Mouse (Mus musculus) liver, adult 10 weeks (tissue): ENCODE results near the gene Gm5105. TPM values are rescaled to one million over a fixed set of nuclear protein-coding genes. Genes with fewer than 3 reads are reported as not detected.

Experiments
- polyA plus RNA-seq: library from polyadenylated mRNA; stranded (reverse); fragments of 350-450 nt; fragmentation: Illumina TruSeq; extraction: RNeasy Lipid Tissue Mini Kit (QIAGEN cat#74804); gene quantifications from one replicate; pipeline ENCODE4 v1.2.3, GENCODE M21; 2014; ENCODE audit warnings: low read depth, low replicate concordance

The Gm5105 gene
- polyA plus RNA-seq, result not detected

GRCm38 (mm10) chr3:138067288-138067687, at the start of gene Gm5105:
TSS of gene Gm5105 (minus strand) at chr3:138067388.

GRCm38 (mm10) chr3:138064732-138065645, 2.2 kb downstream of the Gm5105 start, which contains the start of gene 1110002E22Rik:
TSS of gene 1110002E22Rik (plus strand) at chr3:138065052.

Other genes with a start within 250 kb of the Gm5105 start
- 129 TPM for gene H2afz, start 202.9 kb downstream of the Gm5105 start, polyA plus RNA-seq
- gene Dnajb14, start 199.7 kb downstream of the Gm5105 start, polyA plus RNA-seq, result 10.4 TPM
- 17.6 TPM for gene Lamtor3, start 148.9 kb downstream of the Gm5105 start, polyA plus RNA-seq
- 1.4 TPM for gene Dapp1, start 85.8 kb downstream of the Gm5105 start, polyA plus RNA-seq
- gene 1110002E22Rik, start 2.3 kb downstream of the Gm5105 start, polyA plus RNA-seq, result not detected
- gene Trmt10a, start 76.1 kb upstream of the Gm5105 start, polyA plus RNA-seq, result 5.7 TPM
- gene Mttp, start 77.6 kb upstream of the Gm5105 start, polyA plus RNA-seq, result 196 TPM
- gene 4930579F01Rik, start 126.4 kb upstream of the Gm5105 start, polyA plus RNA-seq, result not detected
- gene Adh7, start 150.4 kb upstream of the Gm5105 start, polyA plus RNA-seq, result 3.2 TPM
- 1,165 TPM for gene Adh1, start 193.6 kb upstream of the Gm5105 start, polyA plus RNA-seq
- not detected for gene Adh6a, start 245.9 kb upstream of the Gm5105 start, polyA plus RNA-seq